Mouse (Mus musculus) CH12.LX (cell line): ENCODE results near the gene Tdrd3.

Experiments
- POLR2A ChIP-seq: IDR thresholded peaks from 2 replicates; pipeline ENCODE4 v1.6.1; 2011; ENCODE audit warnings: low read depth, mild to moderate bottlenecking, improper control_type of control experiment, low read length
- TBP ChIP-seq: conservative IDR thresholded peaks from 2 replicates; pipeline ENCODE4 v1.6.1; 2011; ENCODE audit warnings: low read depth, low read length, improper control_type of control experiment
- ZNF384 ChIP-seq: IDR thresholded peaks from 2 replicates; pipeline ENCODE4 v1.6.1; 2012; ENCODE audit warnings: low read depth, low read length, improper control_type of control experiment, inconsistent platforms

- no peak for TF ChIP-seq TBP
- TF ChIP-seq POLR2A: no peak
- no peak for TF ChIP-seq ZNF384
Measured at GRCm38 (mm10) chr14:87422432-87422831, 6.0 kb downstream of the Tdrd3 start.
